Mouse (Mus musculus): Measurements from ENCODE around the gene Ankrd24. TPM values are rescaled to one million over a fixed set of nuclear protein-coding genes. Genes with fewer than 3 reads are reported as not detected.
"Not testable (repeated sequence)": the region's sequence is repeated elsewhere in the genome, so short reads cannot be mapped to it uniquely, and the experiment has no call there.

Gene Ankrd24
- polyA plus RNA-seq, 2 experiments from 2014 or later, result 1.2 to 3.8 TPM

DNA sequence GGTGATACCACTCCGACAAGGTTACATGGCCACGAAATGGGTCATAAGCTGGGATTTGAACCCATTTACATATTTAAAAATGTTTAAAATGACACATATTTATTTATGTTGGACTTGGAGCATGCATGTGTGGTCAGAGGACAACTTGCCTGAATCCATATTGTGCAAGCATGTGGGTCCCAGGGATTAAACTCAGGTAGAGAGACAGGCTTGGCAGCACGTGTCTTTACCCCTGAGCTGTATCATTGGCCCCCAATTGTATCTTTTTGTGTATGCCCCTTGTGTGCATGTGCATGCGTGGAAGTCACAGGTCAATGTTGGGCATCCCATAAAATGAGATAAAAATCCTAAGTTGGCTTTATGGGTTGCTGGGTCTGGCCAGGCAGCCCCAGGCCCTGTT, 17.1 kb downstream of the Ankrd24 start:
- no peak for ATAC-seq

GRCm38 (mm10) chr10:81646015-81646555, 17.7 kb downstream of the Ankrd24 start:
- ATAC-seq, result no peak

- ATAC-seq, result peak; percentile 97
Measured at GRCm38 (mm10) chr10:81648803-81649775, 20.7 kb downstream of the Ankrd24 start, which contains the start of gene Gm10778. Gene Gm10778, plus strand, starts transcription at chr10:81649059.

- no peak for ATAC-seq
Measured at GRCm38 (mm10) chr10:81655178-81655577, 26.8 kb downstream of the Ankrd24 start.

DNA sequence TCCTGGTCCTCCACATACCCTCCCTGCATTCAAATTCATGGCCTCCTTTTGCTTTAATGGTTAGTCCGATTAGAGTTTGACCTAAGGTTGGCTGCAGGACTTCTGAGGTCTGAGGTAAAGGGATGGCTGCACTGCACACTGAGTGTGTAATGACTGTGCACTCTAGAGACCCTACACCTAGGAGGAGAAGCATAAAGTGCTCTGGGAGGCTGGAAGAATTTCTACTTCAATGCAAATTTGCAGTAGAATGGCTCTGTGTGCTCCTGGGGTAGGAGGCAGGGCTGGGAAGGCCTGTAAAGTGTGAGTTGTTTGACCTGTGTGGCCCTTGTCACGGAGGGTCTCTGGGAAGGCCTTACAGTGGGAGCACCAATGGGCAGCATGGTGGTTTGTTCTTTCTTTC, 27.8 kb downstream of the Ankrd24 start:
- ATAC-seq, result no peak

GRCm38 (mm10) chr10:81687114-81687513, 58.8 kb downstream of the Ankrd24 start:
- not testable (repeated sequence) for ATAC-seq

Other genes starting within 250 kb of the Ankrd24 start
- 10 to 100 TPM in 1 of 2 experiments, 1 to 10 TPM in 1; 9.4 to 13.9 TPM for gene Dohh, start 244.1 kb upstream of the Ankrd24 start, polyA plus RNA-seq (2017; shearing (Covaris generic))
- 1 to 10 TPM; 2.2 to 3.7 TPM for gene Gm48551, start 244.1 kb upstream of the Ankrd24 start, polyA plus RNA-seq (2017; shearing (Covaris generic))
- gene Gm48552, start 239.5 kb upstream of the Ankrd24 start, polyA plus RNA-seq (2017; shearing (Covaris generic)), result 1 to 10 TPM in 1 of 2 experiments, under 1 TPM in 1; 0.71 to 2.3 TPM
- gene Smim24, start 235.5 kb upstream of the Ankrd24 start, polyA plus RNA-seq (2017; shearing (Covaris generic)), result 10 to 100 TPM in 1 of 2 experiments, 1 to 10 TPM in 1; 9.0 to 10.8 TPM
- 10 to 100 TPM; 14.2 to 19.2 TPM for gene Nfic, start 172.9 kb upstream of the Ankrd24 start, polyA plus RNA-seq (2017; shearing (Covaris generic))
- 1 to 10 TPM in 1 of 2 experiments, under 1 TPM in 1; 0.53 to 1.1 TPM for gene Celf5, start 145.8 kb upstream of the Ankrd24 start, polyA plus RNA-seq (2017; shearing (Covaris generic))
- 10 to 100 TPM; 41.9 to 63.2 TPM for gene Ncln, start 132.1 kb upstream of the Ankrd24 start, polyA plus RNA-seq (2017; shearing (Covaris generic))
- gene S1pr4, start 128.4 kb upstream of the Ankrd24 start, polyA plus RNA-seq (2017; shearing (Covaris generic)), result 10 to 100 TPM; 53.2 to 76.8 TPM
- gene Gna15, start 104.3 kb upstream of the Ankrd24 start, polyA plus RNA-seq (2017; shearing (Covaris generic)), result 10 to 100 TPM; 28.5 to 31.9 TPM
- 10 to 100 TPM; 28.5 to 42.5 TPM for gene Gna11, start 83.3 kb upstream of the Ankrd24 start, polyA plus RNA-seq (2017; shearing (Covaris generic))
- 100 to 1,000 TPM; 103 to 139 TPM for gene Aes, start 69.1 kb upstream of the Ankrd24 start, polyA plus RNA-seq (2017; shearing (Covaris generic))
- gene Tle2, start 54.0 kb upstream of the Ankrd24 start, polyA plus RNA-seq (2017; shearing (Covaris generic)), result under 1 TPM in 1 of 2 experiments, not detected in 1; 0.78 TPM
- gene Tle6, start 27.5 kb upstream of the Ankrd24 start, polyA plus RNA-seq (2017; shearing (Covaris generic)), result 1 to 10 TPM in 1 of 2 experiments, not detected in 1; 2.8 TPM
- gene BC025920, start 22.3 kb upstream of the Ankrd24 start, polyA plus RNA-seq (2017; shearing (Covaris generic)), result 1 to 10 TPM; 3.6 to 3.8 TPM
- gene Sirt6, start 743 bp upstream of the Ankrd24 start, polyA plus RNA-seq (2017; shearing (Covaris generic)), result 10 to 100 TPM; 24.1 to 26.8 TPM
- 1 to 10 TPM; 7.1 to 7.5 TPM for gene Gm10778, start 20.5 kb downstream of the Ankrd24 start, polyA plus RNA-seq (2017; shearing (Covaris generic))
- gene Zfp433, start 76.3 kb downstream of the Ankrd24 start, polyA plus RNA-seq (2017; shearing (Covaris generic)), result 10 to 100 TPM; 18.0 to 19.1 TPM
- 1 to 10 TPM; 8.6 to 9.7 TPM for gene Gm3055, start 142.6 kb downstream of the Ankrd24 start, polyA plus RNA-seq (2017; shearing (Covaris generic))
- gene Gm4767, start 183.6 kb downstream of the Ankrd24 start, polyA plus RNA-seq (2017; shearing (Covaris generic)), result 1 to 10 TPM; 4.5 to 5.6 TPM
- 10 to 100 TPM; 10.5 to 12.7 TPM for gene Gm32687, start 235.4 kb downstream of the Ankrd24 start, polyA plus RNA-seq (2017; shearing (Covaris generic))

All from CD4-positive, CD25-positive, alpha-beta regulatory T cell, adult 4 months (primary cell).